Mouse (Mus musculus) liver, embryonic 11.5 days (tissue): Measurements from ENCODE around the gene Atp1a4. TPM values are rescaled to one million over a fixed set of nuclear protein-coding genes. Genes with fewer than 3 reads are reported as not detected.

Experiments used
- ATAC-seq: fragments of 200-750 bp; cut with Nextera tagmentation; replicated peaks from 2 replicates; pipeline ENCODE4 v1.8.0; 2017; ENCODE audit warnings: moderate number of reproducible peaks, mild to moderate bottlenecking, moderate TSS enrichment, moderate library complexity; ENCODE audit not compliant: low FRiP score
- DNase-seq: peaks from one replicate; pipeline ENCODE4 v3.0.0-alpha.2; 2017; ENCODE audit warnings: low spot score
- H3K27ac ChIP-seq: fragments of 300-500 bp; sonication (generic); 2 replicates; pipeline ENCODE4 v1.5.1; 2014; ENCODE audit warnings: mild to moderate bottlenecking, low read depth, low read length, control low read depth
- H3K27me3 ChIP-seq: fragments of 300-500 bp; sonication (generic); replicated peaks from 2 replicates; pipeline ENCODE4 v1.6.1; 2014; ENCODE audit warnings: low read length, mixed read lengths; ENCODE audit not compliant: control insufficient read depth, insufficient read depth
- H3K36me3 ChIP-seq: fragments of 300-500 bp; sonication (generic); 2 replicates; pipeline ENCODE4 v1.6.1; 2014; ENCODE audit warnings: mild to moderate bottlenecking, low read length, moderate library complexity, mixed read lengths; ENCODE audit not compliant: control insufficient read depth, insufficient read depth
- H3K4me1 ChIP-seq: fragments of 300-500 bp; sonication (generic); replicated peaks from 2 replicates; pipeline ENCODE4 v1.6.1; 2014; ENCODE audit warnings: low read length, mixed read lengths; ENCODE audit not compliant: control insufficient read depth, insufficient read depth
- H3K4me2 ChIP-seq: fragments of 300-500 bp; sonication (generic); 2 replicates; pipeline ENCODE4 v1.6.1; 2014; ENCODE audit warnings: mild to moderate bottlenecking, control low read depth, moderate library complexity
- H3K4me3 ChIP-seq: fragments of 300-500 bp; sonication (generic); 2 replicates; pipeline ENCODE4 v1.5.1; 2014; ENCODE audit warnings: low read depth, low read length, control low read depth
- H3K9ac ChIP-seq: fragments of 300-500 bp; sonication (generic); 2 replicates; pipeline ENCODE4 v1.6.1; 2014; ENCODE audit warnings: low read depth, low read length, control low read depth
- H3K9me3 ChIP-seq: fragments of 300-500 bp; sonication (generic); 2 replicates; pipeline ENCODE4 v1.6.1; 2016; ENCODE audit warnings: low read length, inconsistent platforms, mixed read lengths; ENCODE audit not compliant: control insufficient read depth
- WGBS: fragments of 180-500 bp; shearing (Covaris S2); extraction: QIAGEN DNeasy Blood & Tissue Kit; methylation state at CpG from one replicate; pipeline ENCODE4 v1.1.7; 2014; 5-methylcytosine and 5-hydroxymethylcytosine counted together
- polyA plus RNA-seq: library from polyadenylated mRNA; unstranded; fragments of >200 nt; fragmentation: Nextera tagmentation; extraction: Ambion mirVana; gene quantifications from 2 replicates; pipeline ENCODE4 v1.2.1, GENCODE M21; 2014

The Atp1a4 gene
- polyA plus RNA-seq, 1 experiment from 2014 or later, result not detected

GRCm38 (mm10) chr1:172289617-172289946 is 31.4 kb upstream of the Atp1a4 start:
- H3K4me1 ChIP-seq, result no peaks in the 10 kb centered on the region
- no peaks in the 10 kb centered on the region for H3K9me3 ChIP-seq
- no peak for DNase-seq
- H3K9ac ChIP-seq, result no peak overlapping the region
- H3K27ac ChIP-seq, result no peak overlapping the region
- H3K27me3 ChIP-seq, result peaks cover 8% of the 10 kb centered on the region; the same call in 1 of the 2 replicates
- no peak overlapping the region for H3K4me2 ChIP-seq
- WGBS, result 54% methylated on average over 3 of the region's 3 CpGs
- no peaks in the 10 kb centered on the region for H3K36me3 ChIP-seq
- ATAC-seq, result no peak
- H3K4me3 ChIP-seq, result no peak overlapping the region

GRCm38 (mm10) chr1:172288900-172289616 is 30.8 kb upstream of the Atp1a4 start:
- DNase-seq, result no peak
- no peaks in the 10 kb centered on the region for H3K4me1 ChIP-seq
- H3K4me2 ChIP-seq, result no peak overlapping the region
- ATAC-seq, result no peak
- H3K4me3 ChIP-seq, result no peak overlapping the region
- WGBS, result 85% methylated on average over 11 of the region's 11 CpGs
- no peaks in the 10 kb centered on the region for H3K9me3 ChIP-seq
- no peak overlapping the region for H3K9ac ChIP-seq
- H3K27ac ChIP-seq, result no peak overlapping the region
- peaks cover 13% of the 10 kb centered on the region for H3K27me3 ChIP-seq
- no peaks in the 10 kb centered on the region for H3K36me3 ChIP-seq

DNA sequence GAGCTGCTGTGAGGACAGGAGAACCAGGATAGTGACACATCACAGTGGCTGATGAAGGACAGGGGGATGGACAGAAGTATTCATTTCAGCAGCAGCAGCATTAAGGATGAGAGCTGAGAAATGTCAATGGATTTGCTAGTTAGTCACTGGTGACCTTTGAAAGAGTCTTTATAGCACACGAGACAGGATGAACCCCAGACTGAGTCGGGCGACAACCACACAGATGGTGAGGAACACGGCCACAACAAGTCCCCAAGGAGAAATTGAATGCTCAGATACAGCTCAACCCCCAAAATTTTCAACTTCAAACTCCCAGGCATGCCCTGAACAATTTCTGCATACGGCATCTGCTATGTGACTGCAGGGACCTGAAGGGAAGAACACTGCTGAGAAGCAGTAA is 28.5 kb upstream of the Atp1a4 start:
- ATAC-seq (no peak), DNase-seq (no peak)
- Histone ChIP-seq H3K27me3 (peaks cover 11% of the 10 kb centered on the region), H3K4me2 (no peak overlapping the region), H3K9ac (no peak overlapping the region), H3K9me3 (no peaks in the 10 kb centered on the region), H3K36me3 (no peaks in the 10 kb centered on the region), H3K4me1 (no peaks in the 10 kb centered on the region), H3K4me3 (no peak overlapping the region), H3K27ac (no peak overlapping the region)
- 88% methylated on average over 5 of the region's 5 CpGs for WGBS

DNA sequence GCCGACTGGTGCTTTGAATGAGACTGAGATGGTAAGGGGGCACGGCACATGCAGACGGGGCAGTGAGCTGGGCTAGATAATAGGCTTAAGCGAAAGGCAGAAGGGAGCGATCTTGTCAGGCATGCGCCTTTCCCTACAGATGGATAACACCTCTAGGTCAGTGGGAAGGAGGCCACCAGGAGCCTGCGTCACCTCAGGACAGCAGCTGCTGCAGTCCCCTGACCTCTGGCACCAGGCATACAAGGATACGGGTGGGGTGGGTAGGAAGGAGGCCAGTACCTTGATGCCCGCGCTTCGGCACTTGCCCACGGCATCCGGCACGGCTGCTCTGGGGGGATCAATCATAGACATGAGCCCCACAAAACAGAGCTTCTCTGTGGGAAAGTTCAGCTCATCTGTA is 26.0 kb upstream of the Atp1a4 start:
- Histone ChIP-seq H3K4me3 (no peak overlapping the region), H3K4me2 (no peak overlapping the region), H3K36me3 (no peaks in the 10 kb centered on the region), H3K4me1 (no peaks in the 10 kb centered on the region), H3K27ac (no peak overlapping the region), H3K9ac (no peak overlapping the region), H3K27me3 (peaks cover 11% of the 10 kb centered on the region), H3K9me3 (no peaks in the 10 kb centered on the region)
- WGBS, result 82% methylated on average over 14 of the region's 14 CpGs
- DNase-seq, result no peak
- no peak for ATAC-seq

- DNase-seq, result no peak
- no peak overlapping the region for H3K9ac ChIP-seq
- H3K4me3 ChIP-seq, result no peak overlapping the region
- H3K27ac ChIP-seq, result no peak overlapping the region
- H3K36me3 ChIP-seq, result no peaks in the 10 kb centered on the region
- H3K9me3 ChIP-seq, result no peaks in the 10 kb centered on the region
- H3K4me1 ChIP-seq, result no peaks in the 10 kb centered on the region
- no peak for ATAC-seq
- peaks cover 11% of the 10 kb centered on the region for H3K27me3 ChIP-seq
- 85% methylated on average over 6 of the region's 6 CpGs for WGBS
- no peak overlapping the region for H3K4me2 ChIP-seq
Measured at GRCm38 (mm10) chr1:172283073-172283472, 24.9 kb upstream of the Atp1a4 start.

GRCm38 (mm10) chr1:172281522-172282254 is 23.5 kb upstream of the Atp1a4 start:
- H3K36me3 ChIP-seq, result no peaks in the 10 kb centered on the region
- WGBS, result 78% methylated on average over 10 of the region's 10 CpGs
- no peak overlapping the region for H3K27ac ChIP-seq
- DNase-seq (no peak), ATAC-seq (no peak)
- H3K4me3 ChIP-seq, result no peak overlapping the region
- no peak overlapping the region for H3K9ac ChIP-seq
- no peak overlapping the region for H3K4me2 ChIP-seq
- H3K9me3 ChIP-seq, result no peaks in the 10 kb centered on the region
- H3K27me3 ChIP-seq, result peaks cover 8% of the 10 kb centered on the region
- no peaks in the 10 kb centered on the region for H3K4me1 ChIP-seq

DNA sequence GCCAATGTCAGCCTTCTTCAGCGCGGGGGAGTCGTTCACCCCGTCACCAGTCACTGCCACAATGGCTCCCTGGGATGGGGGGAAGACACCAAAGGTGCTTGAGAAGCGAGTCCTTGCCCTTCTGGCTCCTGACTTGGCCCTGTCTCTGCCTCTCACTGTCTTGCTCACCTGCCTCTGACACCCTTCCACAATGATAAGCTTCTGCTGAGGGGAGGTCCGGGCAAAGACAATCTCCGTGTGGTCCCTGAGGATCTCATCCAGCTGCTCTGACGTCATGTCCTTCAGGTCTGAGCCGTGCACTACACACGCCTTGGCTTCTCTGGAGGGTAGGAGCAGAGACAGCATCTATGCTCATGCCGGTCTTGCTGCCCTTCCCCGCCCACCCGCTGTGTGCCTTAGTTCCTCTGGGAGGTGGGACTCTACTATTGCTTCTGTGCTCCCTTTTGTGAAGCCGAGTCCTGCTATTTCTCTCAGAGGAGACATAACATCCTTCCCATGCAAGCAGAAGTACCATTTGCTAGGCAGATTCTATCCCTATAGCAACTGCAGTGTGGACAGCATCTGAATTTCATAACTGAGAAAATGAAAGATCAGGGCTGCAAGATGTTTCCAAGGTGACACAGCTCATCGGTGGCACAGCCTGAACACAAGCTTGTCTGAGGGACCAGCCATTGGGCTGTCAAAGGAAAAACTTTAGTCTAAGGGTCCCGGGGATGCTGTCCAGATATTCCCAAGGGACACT is 21.7 kb upstream of the Atp1a4 start:
- Histone ChIP-seq H3K36me3 (no peaks in the 10 kb centered on the region), H3K27me3 (peaks cover 8% of the 10 kb centered on the region), H3K4me2 (no peak overlapping the region), H3K27ac (no peak overlapping the region), H3K4me3 (no peak overlapping the region), H3K9ac (no peak overlapping the region), H3K4me1 (no peaks in the 10 kb centered on the region), H3K9me3 (no peaks in the 10 kb centered on the region)
- DNase-seq (no peak), ATAC-seq (no peak)
- WGBS, result 73% methylated on average over 16 of the region's 16 CpGs

DNA sequence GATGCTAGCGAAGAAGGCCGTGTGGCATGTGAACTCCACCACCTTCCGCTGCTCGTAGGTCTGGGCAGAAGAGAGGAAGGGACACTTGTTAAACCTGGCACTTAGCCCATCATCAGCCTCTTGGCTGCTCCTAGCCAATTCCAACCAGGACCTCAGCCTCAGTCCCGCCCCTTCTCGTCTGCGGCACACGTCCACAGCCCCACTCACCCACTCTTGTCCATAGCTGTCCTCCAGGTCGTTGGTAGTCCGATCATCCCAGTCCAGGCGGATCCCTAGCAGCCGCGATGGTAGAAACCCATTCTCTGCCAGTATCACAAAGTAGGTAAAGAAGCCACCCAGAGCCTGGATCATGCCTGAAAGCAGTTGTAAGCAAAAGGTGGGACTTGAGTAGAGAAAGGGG is 20.1 kb upstream of the Atp1a4 start:
- no peak for DNase-seq

More for the DNA sequence above, 20.1 kb upstream of the Atp1a4 start:
- H3K9ac ChIP-seq, result no peak overlapping the region
- no peak overlapping the region for H3K27ac ChIP-seq
- no peaks in the 10 kb centered on the region for H3K36me3 ChIP-seq
- no peaks in the 10 kb centered on the region for H3K9me3 ChIP-seq
- no peak overlapping the region for H3K4me3 ChIP-seq
- no peaks in the 10 kb centered on the region for H3K4me1 ChIP-seq
- no peak for ATAC-seq
- no peak overlapping the region for H3K4me2 ChIP-seq
- H3K27me3 ChIP-seq, result no peaks in the 10 kb centered on the region
- WGBS, result 92% methylated on average over 13 of the region's 13 CpGs
